In genomic region chr4:59552835-59553234, GRCm38 (mm10) we compare ENCODE assay signal across 27 mouse cellular contexts. TPM values are rescaled to one million over a fixed set of nuclear protein-coding genes. Genes with fewer than 3 reads are reported as not detected.
A peak's percentile ranks its signal among the peaks of the same experiment; 100 is the strongest.
DNase-seq lines count a peak whose midpoint lies in the region; ATAC-seq lines count a peak whose summit lies in the region.
"Had no signal": no experiment of that assay in that cellular context is flagged by ENCODE, and none has a peak within 500 bp of the region (broad histone marks: within the 10 kb centered on the region; RNA-seq: fewer than 3 reads in every experiment).

No protein-coding gene starts in this region.

- H3K9me3 ChIP-seq in midbrain, embryonic 11.5 days (ENCODE audit: control insufficient read depth, low read length), result no peaks in the 10 kb centered on the region
- no peaks in the 10 kb centered on the region for H3K9me3 ChIP-seq in midbrain, embryonic 10.5 days (replicated peaks)
- H3K9me3 ChIP-seq in intestine, embryonic 16.5 days (ENCODE audit: control insufficient read depth, low read length), result no peaks in the 10 kb centered on the region
- H3K9me3 ChIP-seq: forebrain, embryonic 10.5 days; forebrain, embryonic 13.5 days; heart, embryonic 12.5 days; heart, embryonic 15.5 days; hindbrain, embryonic 10.5 days; hindbrain, embryonic 13.5 days had no signal

- ATAC-seq in midbrain, embryonic 11.5 days (ENCODE audit: low FRiP score), result no peak
- no peak; the same call in 1 of the 2 replicates for ATAC-seq in intestine, embryonic 16.5 days
- ATAC-seq: CD4-positive, CD25-positive, alpha-beta regulatory T cell, adult 4 months; forebrain, embryonic 13.5 days; forebrain, embryonic 16.5 days had no signal

- no peaks in the 10 kb centered on the region for H3K36me3 ChIP-seq in midbrain, embryonic 11.5 days (ENCODE audit: control insufficient read depth, insufficient read depth, low read length)
- H3K36me3 ChIP-seq in midbrain, embryonic 10.5 days, result no peaks in the 10 kb centered on the region
- no peaks in the 10 kb centered on the region for H3K36me3 ChIP-seq in intestine, embryonic 16.5 days (ENCODE audit: control insufficient read depth, insufficient read depth, low read length)
- H3K36me3 ChIP-seq: forebrain, embryonic 10.5 days; heart, embryonic 12.5 days; heart, embryonic 15.5 days; hindbrain, embryonic 10.5 days; hindbrain, embryonic 13.5 days had no signal

- H3K9ac ChIP-seq in midbrain, embryonic 11.5 days (ENCODE audit: low read length), result no peak overlapping the region
- no peak overlapping the region for H3K9ac ChIP-seq in intestine, embryonic 16.5 days (ENCODE audit: low read depth, low read length)
- H3K9ac ChIP-seq: forebrain, embryonic 13.5 days; heart, embryonic 12.5 days; heart, embryonic 15.5 days; hindbrain, embryonic 13.5 days had no signal

- H3K4me3 ChIP-seq in midbrain, embryonic 11.5 days (ENCODE audit: low read depth, low read length), result no peak overlapping the region
- H3K4me3 ChIP-seq in midbrain, embryonic 10.5 days, result no peak overlapping the region
- H3K4me3 ChIP-seq in intestine, embryonic 16.5 days (ENCODE audit: low read length), result no peak overlapping the region
- H3K4me3 ChIP-seq: forebrain, embryonic 10.5 days; forebrain, embryonic 13.5 days; heart, embryonic 12.5 days; heart, embryonic 15.5 days; hindbrain, embryonic 10.5 days; hindbrain, embryonic 13.5 days had no signal

- WGBS in midbrain, embryonic 11.5 days, result 92% methylated on average over 5 of the region's 5 CpGs
- 94% methylated on average over 5 of the region's 5 CpGs for WGBS in midbrain, embryonic 10.5 days
- WGBS in intestine, embryonic 16.5 days, result 54% methylated on average over 5 of the region's 5 CpGs

- no peak overlapping the region for H3K27ac ChIP-seq in midbrain, embryonic 11.5 days (ENCODE audit: low read depth, low read length)
- H3K27ac ChIP-seq in midbrain, embryonic 10.5 days (replicated peaks), result no peak overlapping the region
- H3K27ac ChIP-seq in intestine, embryonic 16.5 days (ENCODE audit: low read length), result peak overlapping the region; percentile 93
- H3K27ac ChIP-seq: forebrain, embryonic 10.5 days; forebrain, embryonic 13.5 days; heart, embryonic 15.5 days; hindbrain, embryonic 10.5 days; hindbrain, embryonic 13.5 days had no signal

- no peaks in the 10 kb centered on the region for H3K4me1 ChIP-seq in midbrain, embryonic 11.5 days (ENCODE audit: control insufficient read depth, insufficient read depth, low read length)
- H3K4me1 ChIP-seq in midbrain, embryonic 10.5 days, result peaks cover 14% of the 10 kb centered on the region
- H3K4me1 ChIP-seq in intestine, embryonic 16.5 days (ENCODE audit: control insufficient read depth, insufficient read depth, low read length), result peaks cover 2% of the 10 kb centered on the region; the same call in 1 of the 2 replicates
- H3K4me1 ChIP-seq: forebrain, embryonic 13.5 days; heart, embryonic 12.5 days had no signal

- H3K4me2 ChIP-seq in midbrain, embryonic 11.5 days, result no peak overlapping the region
- H3K4me2 ChIP-seq in intestine, embryonic 16.5 days (ENCODE audit: low read depth, low read length), result peak overlapping the region; percentile 26; the same call in 1 of the 2 replicates
- H3K4me2 ChIP-seq: forebrain, embryonic 13.5 days; heart, embryonic 12.5 days; heart, embryonic 15.5 days; hindbrain, embryonic 13.5 days had no signal

- peak; percentile 39 for DNase-seq in kidney, adult 9 months
- DNase-seq in kidney, adult 11 months, result no peak
- DNase-seq in midbrain, embryonic 11.5 days (ENCODE audit: low spot score, missing footprints), result peak; percentile 60
- no peak for DNase-seq in midbrain, embryonic 10.5 days (ENCODE audit: low spot score)
- peak; percentile 44 for DNase-seq in yolk sac, embryonic 10.5 days (ENCODE audit: low spot score)
- no peak for DNase-seq in heart, adult 8-10 months (ENCODE audit: low spot score)
- DNase-seq in urinary bladder, postnatal 10 days (ENCODE audit: low spot score), result no peak
- DNase-seq: adrenal gland, adult 2 months; adrenal gland, postnatal 14 days; cerebellum, adult 11 months; cerebellum, adult 8-10 months; cerebellum, postnatal 10 days; cerebellum, postnatal 36 days; embryo, embryonic 11 days; gastrocnemius, postnatal 10 days; heart, adult 11 months; heart, postnatal 10 days; heart, postnatal 36 days had no signal

- H3K27me3 ChIP-seq in midbrain, embryonic 11.5 days (ENCODE audit: control insufficient read depth, insufficient read depth, low read length), result 0 out of 2 replicates have a peak, but pooled peaks cover 2% of the 10 kb centered on the region
- H3K27me3 ChIP-seq in midbrain, embryonic 10.5 days (ENCODE audit: low read depth, poor library complexity, severe bottlenecking), result peaks cover 21% of the 10 kb centered on the region
- no peaks in the 10 kb centered on the region for H3K27me3 ChIP-seq in intestine, embryonic 16.5 days (replicated peaks; ENCODE audit: control insufficient read depth, insufficient read depth, low read length)
- H3K27me3 ChIP-seq: forebrain, embryonic 13.5 days; heart, embryonic 12.5 days; heart, embryonic 15.5 days; hindbrain, embryonic 13.5 days had no signal

RNA-seq across cellular contexts. Expression of gene Ptbp3, which starts 3.7 kb away (rescaled TPM):
- 29.6 and 31.1 TPM in 2 replicates for polyA plus RNA-seq in midbrain, embryonic 11.5 days (2014; fragmentation: Nextera tagmentation; extraction: Ambion mirVana)
- polyA plus RNA-seq in midbrain, embryonic 10.5 days (2016; fragmentation: Nextera tagmentation; extraction: Ambion mirVana), result 19.7 and 22.5 TPM in 2 replicates
- 56.5 and 59.6 TPM in 2 replicates for polyA plus RNA-seq in intestine, embryonic 16.5 days (2015; fragmentation: Nextera tagmentation; extraction: Ambion mirVana)
- total RNA-seq in heart, adult 8-10 months (2022), result 10 to 100 TPM; 18.3 to 25.8 (median 22.7) TPM

RNA-seq across cellular contexts. Expression of gene Hsdl2, which starts 28.5 kb away (rescaled TPM):
- 30.6 and 34.2 TPM in 2 replicates for polyA plus RNA-seq in midbrain, embryonic 11.5 days (2014; fragmentation: Nextera tagmentation; extraction: Ambion mirVana)
- 22.6 and 24.7 TPM in 2 replicates for polyA plus RNA-seq in midbrain, embryonic 10.5 days (2016; fragmentation: Nextera tagmentation; extraction: Ambion mirVana)
- polyA plus RNA-seq in intestine, embryonic 16.5 days (2015; fragmentation: Nextera tagmentation; extraction: Ambion mirVana), result 18.8 and 19.1 TPM in 2 replicates
- total RNA-seq in heart, adult 8-10 months (2022), result 100 to 1,000 TPM; 207 to 255 (median 235) TPM

Comparison
In these comparisons a context has a peak if more than half of its experiments do, and no peak if none do; other contexts are left out.
1. DNase-seq: peak in kidney, adult 9 months (single experiment), midbrain, embryonic 11.5 days (single experiment) and yolk sac, embryonic 10.5 days (single experiment); none in kidney, adult 11 months (single experiment), midbrain, embryonic 10.5 days (single experiment), heart, adult 8-10 months (single experiment) and urinary bladder, postnatal 10 days (single experiment).